Mouse (Mus musculus) lung, adult 2 months (tissue): ENCODE results near the gene Dpyd.

Source experiments
- CTCF ChIP-seq: fragments of 200-500 bp; IDR thresholded peaks from 2 replicates; pipeline ENCODE4 v1.5.1; 2011; ENCODE audit warnings: mild to moderate bottlenecking, low read length, control low read depth; ENCODE audit not compliant: insufficient read depth
- POLR2A ChIP-seq: fragments of 200-500 bp; IDR thresholded peaks from 2 replicates; pipeline ENCODE4 v1.6.1; 2011; ENCODE audit warnings: low read depth, mild to moderate bottlenecking, control low read depth, low read length, borderline replicate concordance; ENCODE audit errors: extremely low read depth

- no peak for TF ChIP-seq CTCF
- TF ChIP-seq POLR2A, result no peak
Observed at GRCm38 (mm10) chr3:119280671-119281070, 718.7 kb downstream of the Dpyd start.
